Mouse (Mus musculus): ENCODE results near the gene Zfp334.

The Zfp334 gene

DNA sequence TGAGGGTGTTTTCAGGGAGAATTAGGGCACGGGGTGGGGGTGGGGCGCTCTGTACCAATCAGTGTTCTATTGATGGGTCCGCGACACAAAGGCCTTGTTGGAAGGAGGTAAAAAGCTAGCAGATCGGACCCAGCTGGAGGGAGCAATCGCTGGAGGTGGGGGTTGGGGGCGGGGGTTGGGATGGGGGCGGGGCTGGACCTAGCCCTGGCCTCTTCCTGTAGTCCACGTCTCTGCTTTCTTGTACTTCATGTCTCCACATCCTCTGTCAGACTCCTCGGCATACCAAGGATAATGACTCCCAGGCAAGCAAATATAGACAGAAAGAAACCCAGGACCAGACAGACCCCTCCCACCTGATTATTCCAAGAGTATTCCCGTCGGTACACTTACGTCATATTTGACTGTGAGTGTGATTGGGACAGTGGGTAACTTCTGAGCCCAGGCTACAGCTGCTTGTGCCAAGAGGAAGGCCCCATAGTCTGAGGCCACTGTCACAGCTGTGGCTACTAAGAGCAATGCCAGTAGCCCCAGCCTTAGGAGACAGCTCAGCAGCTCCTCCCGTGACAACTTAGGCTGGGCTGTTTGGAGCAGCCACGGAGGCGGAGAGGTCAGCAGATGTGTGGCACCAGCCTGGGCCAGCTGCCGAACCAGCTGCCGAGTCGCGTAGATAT, 8.9 kb upstream of the Zfp334 start:
- ChIA-PET POLR2A (interaction anchor here in 2 of 4 experiments (0.6 to 0.9 kb wide), 3 partner anchors 362 to 571 kb away, joined by 3 read pairs; partner anchors contain the start of gene Ncoa5 (in 1 of the 2)), CTCF (interaction anchor here in 2 of 4 experiments (0.6 to 7.6 kb wide), 5 partner anchors 10 to 428 kb away, joined by 3 to 50 read pairs (median 6); no protein-coding TSS in a partner anchor)

DNA sequence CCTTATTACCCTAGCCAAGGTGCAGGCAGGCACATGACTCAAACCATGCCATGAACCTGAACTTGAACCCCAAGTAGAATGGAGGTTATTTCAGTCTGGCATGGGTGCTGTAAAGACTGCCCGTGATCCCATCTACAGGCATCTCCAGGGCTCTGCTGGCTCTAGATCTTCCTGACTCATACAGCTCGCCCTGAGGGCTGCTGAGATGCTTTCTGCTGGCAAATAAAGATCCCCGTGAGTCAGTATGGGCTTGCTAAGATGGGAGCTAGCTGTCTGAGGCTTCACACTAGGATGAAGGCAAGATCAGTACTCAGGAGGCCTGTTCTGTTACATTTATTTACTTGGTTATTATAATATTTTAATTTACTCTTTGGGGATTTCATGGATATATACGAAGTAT, 4.1 kb upstream of the Zfp334 start:
- ChIA-PET CTCF (interaction anchor here (0.5 to 7.6 kb wide), 17 partner anchors 9 to 389 kb away, joined by 3 to 50 read pairs (median 4); no protein-coding TSS in a partner anchor), POLR2A (interaction anchor here in 1 of 4 experiments (0.9 to 1.2 kb wide), 3 partner anchors 13 to 515 kb away, joined by 3 to 5 read pairs (median 3); no protein-coding TSS in a partner anchor)

DNA sequence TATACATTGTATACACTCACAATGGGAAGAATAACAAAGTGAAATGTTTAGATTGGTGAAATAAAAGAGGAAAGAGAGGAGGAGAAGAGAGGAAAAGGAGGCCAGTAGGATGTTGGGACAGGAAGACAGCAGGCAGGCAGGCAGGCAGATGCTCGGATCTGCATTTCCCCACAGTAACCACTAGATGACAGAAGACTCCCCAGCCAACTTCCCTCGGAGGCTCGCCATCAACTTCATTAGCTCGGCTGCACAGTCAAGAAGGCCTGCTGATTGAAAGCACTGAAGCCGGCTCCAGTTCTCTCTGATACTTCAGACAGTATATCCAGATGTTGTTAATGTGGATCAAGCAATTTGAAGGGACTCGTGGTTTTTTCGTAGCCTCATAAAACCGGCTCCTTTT, 3.5 kb upstream of the Zfp334 start:
- CTCF ChIA-PET = interaction anchor here (0.6 to 7.6 kb wide), 15 partner anchors 9 to 229 kb away, joined by 3 to 50 read pairs (median 4); no protein-coding TSS in a partner anchor
- POLR2A ChIA-PET = interaction anchor here in 2 of 4 experiments (0.6 to 1.2 kb wide), 5 partner anchors 13 to 514 kb away, joined by 3 to 5 read pairs (median 3); no protein-coding TSS in a partner anchor

DNA sequence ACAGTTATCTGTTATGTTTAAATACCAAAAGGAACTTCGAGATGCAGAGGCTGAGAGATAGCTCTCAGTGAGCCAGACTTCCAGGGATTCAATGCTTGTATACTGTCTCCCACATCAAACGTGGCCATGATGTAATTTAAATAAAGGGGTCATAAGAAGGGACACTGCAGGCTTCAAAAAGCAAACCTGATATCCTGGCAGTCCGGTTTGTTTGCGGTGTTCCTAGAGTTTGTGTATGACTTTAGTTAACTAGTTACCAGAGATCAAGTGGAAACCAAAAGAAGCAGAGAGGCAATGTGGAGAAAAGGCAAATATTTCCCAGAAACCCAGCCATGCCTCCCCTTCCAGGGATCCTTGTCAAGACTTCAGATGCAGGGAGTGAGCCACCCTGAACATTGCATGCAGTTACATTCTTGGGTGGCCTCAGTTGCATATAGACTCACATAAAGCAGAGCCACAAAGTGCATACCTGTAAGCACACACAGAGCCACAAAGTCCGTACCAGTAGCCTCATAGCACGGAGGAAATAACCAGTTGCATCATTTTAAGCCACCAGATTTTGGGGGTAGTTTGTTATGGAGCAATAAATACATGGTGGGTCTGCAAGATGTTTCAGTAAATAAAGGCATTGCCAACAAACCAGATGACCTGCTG, 1.4 kb upstream of the Zfp334 start:
- ChIA-PET POLR2A (interaction anchor here in 1 of 4 experiments (0.5 kb wide), 1 partner anchor 14 kb away, joined by 3 read pairs; no protein-coding TSS in a partner anchor), CTCF (interaction anchor here in 1 of 4 experiments (0.6 kb wide), 1 partner anchor 442 kb away, joined by 3 read pairs; no protein-coding TSS in a partner anchor)

DNA sequence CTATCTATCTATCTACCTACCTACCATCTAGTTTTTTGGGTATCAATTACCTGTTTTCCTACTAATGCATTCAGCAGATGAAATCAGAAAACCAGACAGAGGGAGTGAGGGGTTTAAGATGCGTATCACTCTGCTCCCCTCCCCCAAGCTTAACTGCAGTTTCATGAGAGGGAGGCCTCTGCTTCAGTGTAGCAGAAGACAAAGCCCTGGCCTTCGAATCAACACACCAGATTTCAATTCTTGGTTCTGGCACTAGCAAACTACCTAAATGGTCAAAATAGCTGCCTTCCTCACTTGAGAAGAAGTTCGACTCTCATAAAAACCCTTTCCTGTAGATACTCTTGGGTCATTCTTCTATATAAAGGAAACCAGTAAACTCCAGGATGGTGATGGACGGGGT, 689 bp downstream of the Zfp334 start:
- CTCF ChIA-PET = interaction anchor here in 2 of 4 experiments (0.6 to 0.8 kb wide), 4 partner anchors 11 to 469 kb away, joined by 3 to 4 read pairs (median 3); no protein-coding TSS in a partner anchor
- POLR2A ChIA-PET = interaction anchor here in 1 of 4 experiments (1.2 kb wide), 1 partner anchor 11 kb away, joined by 3 read pairs; no protein-coding TSS in a partner anchor

DNA sequence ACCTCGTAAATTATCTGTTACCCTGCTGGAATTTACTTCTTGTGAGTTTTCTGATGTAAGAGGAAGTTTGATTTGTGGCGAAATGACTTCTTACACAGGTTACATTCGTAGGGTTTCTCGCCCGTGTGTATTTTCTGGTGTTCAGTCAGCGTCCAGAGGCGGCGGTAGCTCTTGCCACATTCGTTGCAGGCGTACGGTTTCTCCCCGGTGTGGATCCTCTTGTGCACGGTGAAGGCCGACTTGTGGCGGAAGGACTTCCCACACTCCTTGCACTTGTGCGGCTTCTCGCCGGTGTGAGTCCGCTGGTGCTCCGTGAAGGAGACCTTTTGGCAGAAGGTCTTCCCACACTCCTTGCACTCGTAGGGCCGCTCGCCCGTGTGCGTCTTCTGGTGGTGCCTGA, 8.0 kb downstream of the Zfp334 start:
- POLR2A ChIA-PET = interaction anchor here in 3 of 4 experiments (0.6 to 1.2 kb wide), 3 partner anchors 18 to 555 kb away, joined by 3 to 6 read pairs (median 3); no protein-coding TSS in a partner anchor
- CTCF ChIA-PET = interaction anchor here in 2 of 4 experiments (0.7 to 1.4 kb wide), 3 partner anchors 12 to 31 kb away, joined by 3 to 7 read pairs (median 7); no protein-coding TSS in a partner anchor

DNA sequence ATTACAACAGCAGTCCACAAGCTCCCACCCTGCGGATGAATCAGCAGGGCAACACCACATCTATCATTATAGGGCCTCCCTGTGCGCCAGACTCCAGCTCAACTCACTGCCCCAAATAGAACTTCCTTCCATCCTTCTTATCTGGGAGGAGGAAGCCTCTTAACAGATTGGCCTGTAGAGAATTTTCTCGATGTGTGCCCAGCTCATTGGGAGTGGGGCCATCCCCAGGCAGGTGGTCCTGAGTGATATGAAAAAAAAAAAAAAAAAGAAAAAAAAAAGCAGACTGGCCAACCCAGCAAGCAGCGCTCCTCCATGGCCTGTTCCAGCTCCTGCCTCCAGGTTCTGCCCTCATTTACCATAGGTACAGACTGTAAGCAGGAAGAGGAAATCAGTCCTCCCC, 12.1 kb downstream of the Zfp334 start:
- ChIA-PET POLR2A (interaction anchor here in 2 of 4 experiments (0.6 to 1.2 kb wide), 7 partner anchors 12 to 1062 kb away, joined by 3 to 4 read pairs (median 3); partner anchors contain the start of gene Zfp334 (in 1 of the 2)), CTCF (interaction anchor here (0.6 to 1.8 kb wide), 10 partner anchors 12 to 906 kb away, joined by 3 to 11 read pairs (median 4); no protein-coding TSS in a partner anchor)

DNA sequence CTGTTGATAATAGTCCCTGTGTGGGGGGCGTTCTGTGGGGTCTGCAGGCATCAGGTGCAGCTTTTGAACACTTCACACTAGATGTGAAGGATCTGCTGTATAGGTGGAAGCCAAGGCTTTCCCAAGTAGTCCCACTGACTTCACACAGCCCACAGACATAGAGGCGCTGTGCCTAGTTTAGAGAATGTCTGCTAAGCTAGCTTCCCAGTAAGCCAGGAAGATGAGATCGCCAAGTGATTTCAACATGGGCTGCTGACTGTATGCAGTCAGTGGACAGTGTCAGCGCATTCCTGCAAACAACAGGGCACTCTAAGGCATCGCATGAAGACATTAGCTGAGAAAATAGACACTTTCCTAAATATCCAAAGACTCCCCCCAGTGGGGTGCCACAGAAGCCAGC, 12.6 kb downstream of the Zfp334 start:
- CTCF ChIA-PET = interaction anchor here in 3 of 4 experiments (0.6 to 1.8 kb wide), 9 partner anchors 11 to 905 kb away, joined by 3 to 7 read pairs (median 3); no protein-coding TSS in a partner anchor
- POLR2A ChIA-PET = interaction anchor here in 3 of 4 experiments (0.5 to 1.2 kb wide), 5 partner anchors 12 to 297 kb away, joined by 3 to 4 read pairs (median 3); partner anchors contain the start of gene Zfp334 (in 1 of the 3)

DNA sequence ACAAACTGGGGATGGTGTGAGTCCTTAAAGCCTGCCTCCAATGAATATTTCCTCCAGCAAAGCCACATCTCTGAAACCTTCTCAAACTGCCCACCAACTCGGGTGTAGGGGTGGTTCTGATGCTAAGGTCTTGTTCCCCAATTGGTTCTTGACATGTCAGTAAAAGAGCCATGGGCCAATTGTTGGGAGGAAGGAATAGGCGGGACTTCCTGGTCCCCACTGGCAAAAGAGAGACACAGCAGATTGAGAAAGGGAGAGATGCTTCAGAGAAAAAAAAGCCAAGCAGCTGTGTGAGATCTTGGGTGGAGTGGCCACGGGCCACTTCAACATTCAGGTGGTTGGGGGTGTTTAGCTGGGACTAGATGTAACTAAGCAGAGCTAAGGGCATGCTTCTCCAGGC, 17.0 kb downstream of the Zfp334 start:
- CTCF ChIA-PET = interaction anchor here in 3 of 4 experiments (0.5 to 1.6 kb wide), 6 partner anchors 9 to 259 kb away, joined by 3 to 16 read pairs (median 4); no protein-coding TSS in a partner anchor
- POLR2A ChIA-PET = interaction anchor here in 2 of 4 experiments (0.6 to 1.4 kb wide), 3 partner anchors 13 to 305 kb away, joined by 3 to 5 read pairs (median 3); no protein-coding TSS in a partner anchor

DNA sequence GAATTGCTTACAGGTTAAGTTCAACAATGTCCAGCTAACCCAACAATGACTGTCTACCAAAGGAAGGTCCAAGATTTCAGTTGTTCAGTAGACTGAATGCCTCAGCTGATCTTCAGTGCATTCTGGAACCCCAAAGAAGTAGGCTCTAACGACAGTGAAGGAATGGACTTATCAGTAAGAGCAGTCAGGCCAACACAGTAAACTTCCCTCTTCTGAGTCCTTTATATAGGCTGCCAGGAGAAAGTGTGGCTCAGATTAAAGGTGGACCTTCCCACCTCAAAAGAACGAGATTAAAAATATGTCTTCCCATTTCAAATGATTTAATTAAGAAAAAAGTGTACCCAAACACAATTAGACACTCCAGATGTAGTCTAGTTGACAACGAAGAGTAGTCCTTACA, 17.7 kb downstream of the Zfp334 start:
- ChIA-PET POLR2A (interaction anchor here in 2 of 4 experiments (0.6 to 1.4 kb wide), 3 partner anchors 14 to 458 kb away, joined by 3 to 4 read pairs (median 3); no protein-coding TSS in a partner anchor), CTCF (interaction anchor here in 3 of 4 experiments (0.6 to 1.6 kb wide), 5 partner anchors 12 to 647 kb away, joined by 3 to 8 read pairs (median 5); no protein-coding TSS in a partner anchor)

DNA sequence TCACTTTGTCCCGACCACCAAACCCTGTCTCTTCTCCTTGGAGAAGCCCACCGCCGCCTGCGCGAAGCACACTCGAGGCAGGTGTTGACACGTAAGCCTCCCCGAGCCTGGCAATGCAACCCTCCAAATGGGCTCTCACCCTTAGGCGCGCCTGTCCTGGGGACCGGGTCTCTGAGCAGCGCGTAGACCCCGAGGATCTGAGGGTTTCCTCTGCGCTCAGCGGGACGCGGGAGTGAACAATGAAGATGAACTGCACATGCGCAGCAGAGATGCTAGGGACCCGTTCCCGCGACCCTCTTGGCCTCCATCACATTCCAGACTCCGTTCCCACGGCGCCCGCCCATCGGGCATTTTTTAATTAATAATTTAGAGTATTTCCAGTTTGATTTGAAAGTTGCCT, 19.6 kb downstream of the Zfp334 start, which contains the start of gene Zfp663:
Zfp663 (minus strand) TSS at position 234 of the 400 bp plus-strand sequence.
- ChIA-PET CTCF (no interaction called here), POLR2A (no interaction called here)

DNA sequence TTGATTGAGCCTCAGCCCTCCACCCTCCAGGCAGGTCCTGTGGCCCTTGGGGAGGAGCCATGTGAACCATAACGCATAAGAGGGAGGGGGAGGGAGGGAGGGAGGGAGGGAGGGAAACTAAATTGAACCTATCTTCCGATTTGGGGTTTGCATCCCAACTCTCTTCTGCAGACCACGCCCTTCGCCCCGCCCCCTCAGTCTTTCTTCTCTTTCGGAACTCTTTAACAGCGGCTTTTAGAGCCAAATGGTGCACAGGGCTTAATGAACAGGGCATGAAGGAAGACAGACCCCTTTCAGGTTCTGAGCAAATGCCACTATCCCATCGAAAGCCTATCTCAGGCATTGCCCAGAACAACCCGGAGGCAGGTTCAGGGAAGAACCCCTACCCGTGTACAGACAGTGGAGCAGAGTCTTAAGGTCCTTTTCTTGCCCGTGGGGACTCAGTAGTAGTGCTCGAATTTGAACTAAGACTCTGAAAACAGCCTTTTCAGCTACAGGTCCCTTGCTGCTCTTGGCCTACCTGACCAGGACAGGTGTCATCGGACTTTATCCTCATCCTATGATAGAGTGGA, 20.1 kb downstream of the Zfp334 start:
- CTCF ChIA-PET = interaction anchor here in 1 of 4 experiments (1.0 kb wide), 1 partner anchor 119 kb away, joined by 5 read pairs; no protein-coding TSS in a partner anchor
- POLR2A ChIA-PET = no interaction called here

DNA sequence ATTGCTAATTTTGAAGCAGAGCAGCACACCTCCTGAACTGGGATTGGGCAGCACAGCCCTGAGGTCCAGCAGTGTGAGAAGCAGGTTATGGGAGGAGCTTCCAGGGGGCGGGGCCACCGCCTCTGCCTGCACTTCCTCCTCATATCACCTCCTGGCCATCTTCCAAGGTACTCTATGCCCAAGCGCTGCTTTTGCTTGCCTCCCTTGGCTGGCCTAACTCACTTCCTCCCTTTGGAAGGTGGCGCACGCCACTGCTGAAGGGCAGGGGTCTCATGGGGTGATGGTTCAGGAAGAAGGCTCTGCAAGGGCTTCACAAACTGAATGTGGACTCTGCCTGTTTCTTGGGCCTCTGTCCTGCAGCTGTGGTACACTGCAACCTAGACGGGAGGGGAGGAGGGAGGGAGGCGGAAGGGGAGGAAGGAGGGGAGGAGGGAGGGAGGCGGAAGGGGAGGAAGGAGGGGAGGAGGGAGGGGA, 21.0 kb downstream of the Zfp334 start:
- ChIA-PET POLR2A (interaction anchor here in 1 of 4 experiments (0.6 kb wide), 1 partner anchor 1395 kb away, joined by 3 read pairs; no protein-coding TSS in a partner anchor), CTCF (interaction anchor here in 3 of 4 experiments (0.6 to 1.8 kb wide), 4 partner anchors 120 to 292 kb away, joined by 3 to 5 read pairs (median 4); no protein-coding TSS in a partner anchor)

DNA sequence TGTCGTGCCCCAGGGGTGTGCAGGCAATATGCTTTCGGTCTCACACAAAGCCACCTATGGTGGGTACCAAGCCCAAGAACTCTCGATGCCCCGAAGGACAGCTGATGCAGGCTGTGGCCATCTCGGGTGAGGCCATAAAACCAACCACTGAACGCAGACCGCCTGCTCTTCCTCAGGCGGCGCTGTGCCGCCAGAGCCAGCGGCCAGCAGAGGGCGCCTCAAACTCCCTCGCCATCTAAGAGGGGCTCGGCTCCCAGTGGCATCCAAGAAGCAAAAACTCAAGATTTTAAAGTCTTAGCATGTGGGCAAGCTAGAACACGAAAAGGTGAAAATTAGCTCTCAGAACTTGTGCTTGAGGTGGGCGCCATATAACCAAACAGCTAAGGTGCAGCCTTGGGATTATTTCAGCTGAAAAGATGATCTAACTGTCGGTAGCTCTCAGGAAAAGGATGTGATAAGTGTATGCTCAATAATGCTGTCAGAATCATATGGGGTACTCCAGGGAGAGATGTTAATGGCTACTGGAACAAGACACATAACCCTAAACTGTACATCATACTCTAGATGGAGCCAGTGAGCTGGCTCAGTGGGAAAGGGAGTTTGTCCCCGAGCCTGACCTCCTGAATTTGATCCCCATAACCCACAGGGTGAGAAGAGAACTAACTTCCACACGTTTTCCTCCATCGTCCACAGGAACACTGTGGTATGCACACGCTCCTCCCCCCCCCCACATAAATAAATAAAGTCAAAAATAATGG, 23.5 kb downstream of the Zfp334 start:
- CTCF ChIA-PET = interaction anchor here (0.5 to 2.7 kb wide), 19 partner anchors 9 to 975 kb away, joined by 3 to 8 read pairs (median 3); no protein-coding TSS in a partner anchor

DNA sequence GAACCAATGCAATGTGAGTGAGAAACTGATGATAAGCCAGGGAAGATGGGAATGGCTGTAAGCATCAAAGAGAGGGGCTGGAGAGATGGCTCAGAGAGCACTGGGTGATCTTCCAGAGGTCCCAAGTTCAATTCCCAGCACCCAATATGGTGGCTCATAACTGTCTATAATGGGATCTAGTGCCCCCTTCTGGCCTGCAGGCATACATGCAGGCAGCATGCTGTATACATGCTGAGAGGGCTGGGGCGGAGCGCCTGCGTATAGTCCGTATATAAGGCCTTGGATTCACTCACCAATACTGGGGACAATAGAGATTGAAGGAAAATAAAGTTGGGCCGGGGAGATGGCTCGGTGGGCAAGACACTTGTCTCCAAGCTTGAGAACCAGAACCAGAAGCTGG, 24.8 kb downstream of the Zfp334 start:
- CTCF ChIA-PET = interaction anchor here (0.5 to 2.8 kb wide), 17 partner anchors 12 to 463 kb away, joined by 3 to 9 read pairs (median 4); no protein-coding TSS in a partner anchor
- POLR2A ChIA-PET = no interaction called here

More for the DNA sequence above, 23.5 kb downstream of the Zfp334 start:
- POLR2A ChIA-PET = interaction anchor here in 1 of 4 experiments (0.6 to 0.8 kb wide), 2 partner anchors 123 to 457 kb away, joined by 3 to 5 read pairs; no protein-coding TSS in a partner anchor

DNA sequence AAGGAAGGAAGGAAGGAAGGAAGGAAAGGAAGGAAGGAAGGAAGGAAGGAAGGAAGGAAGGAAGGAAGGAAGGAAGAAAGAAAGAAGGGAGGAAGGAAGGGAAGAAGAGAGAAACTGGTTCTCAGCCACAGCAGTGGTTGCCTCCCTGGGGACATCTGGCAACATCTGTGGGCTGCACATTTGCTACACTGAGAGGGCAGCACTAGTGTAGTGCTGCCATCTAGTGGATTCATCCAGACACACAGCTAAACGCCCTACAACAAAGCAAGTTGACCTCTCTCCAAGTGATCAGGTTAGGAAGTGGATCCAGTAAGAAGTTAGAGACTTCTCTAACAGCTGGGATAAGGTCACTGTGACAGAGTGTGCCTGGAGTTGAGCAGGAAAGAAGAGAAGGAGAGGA, 27.2 kb downstream of the Zfp334 start:
- POLR2A ChIA-PET = interaction anchor here in 1 of 4 experiments (0.6 kb wide), 1 partner anchor 452 kb away, joined by 3 read pairs; no protein-coding TSS in a partner anchor
- CTCF ChIA-PET = interaction anchor here (0.5 to 2.8 kb wide), 25 partner anchors 8 to 483 kb away, joined by 3 to 11 read pairs (median 4); partner anchors contain the start of genes Elmo2 (in 2 of the 4) and Slc35c2 (in 1 of the 4)

Measured in embryonic stem cell, embryonic (primary cell).